Mouse (Mus musculus): ENCODE data around the gene Slc35c2.

- TF ChIP-seq CTCF (IDR thresholded peaks at IDR 0.05; ENCODE audit: extremely low read depth, insufficient read depth, low read length) (no peak), POLR2A (IDR thresholded peaks at IDR 0.05; ENCODE audit: extremely low read depth, insufficient read depth, low read length) (no peak)
Observed at GRCm38 (mm10) chr2:165301409-165301808, 13.7 kb upstream of the Slc35c2 start.

Measured in cortical plate, adult 2 months (tissue).